Mouse (Mus musculus): Measurements from ENCODE around the gene Ost4.

DNA sequence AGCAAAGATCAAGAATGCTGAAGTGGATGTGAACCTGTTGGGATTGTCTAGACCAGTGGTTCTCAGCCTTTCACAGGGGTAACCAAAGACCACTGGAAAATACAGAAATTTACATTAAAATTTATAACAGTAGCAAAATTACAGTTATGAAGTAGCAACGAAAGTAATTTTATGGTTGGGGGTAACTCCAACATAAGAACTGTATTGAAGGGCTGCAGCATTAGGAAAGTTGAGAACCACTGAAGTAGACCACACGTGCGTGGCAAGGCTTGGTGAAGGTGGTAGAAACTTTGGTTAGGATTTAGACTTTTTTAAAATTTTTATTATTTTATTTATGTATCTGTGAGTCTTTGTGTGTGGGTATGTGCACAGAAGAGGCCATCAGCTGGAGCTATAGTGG is 39.9 kb downstream of the Ost4 start, which contains the start of gene Tmem214:
- TF ChIP-seq POLR2A (IDR thresholded peaks at IDR 0.05; ENCODE audit: insufficient read depth, low read depth, low read length), result no peak
- no peak for TF ChIP-seq CTCF (IDR thresholded peaks at IDR 0.05; ENCODE audit: insufficient read depth, low read depth, low read length)
